Mouse (Mus musculus) B cell, adult 62 days (primary cell): ENCODE data around the gene Casc1. TPM values are rescaled to one million over a fixed set of nuclear protein-coding genes. Genes with fewer than 3 reads are reported as not detected.

Experiments used
- total RNA-seq: library from RNA; stranded (reverse); gene quantifications from 4 replicates; pipeline ENCODE4 v1.2.4, GENCODE M21; 2023

The Casc1 gene
- 1.9 to 2.3 TPM (median 2.1 TPM) in 4 replicates for total RNA-seq

DNA sequence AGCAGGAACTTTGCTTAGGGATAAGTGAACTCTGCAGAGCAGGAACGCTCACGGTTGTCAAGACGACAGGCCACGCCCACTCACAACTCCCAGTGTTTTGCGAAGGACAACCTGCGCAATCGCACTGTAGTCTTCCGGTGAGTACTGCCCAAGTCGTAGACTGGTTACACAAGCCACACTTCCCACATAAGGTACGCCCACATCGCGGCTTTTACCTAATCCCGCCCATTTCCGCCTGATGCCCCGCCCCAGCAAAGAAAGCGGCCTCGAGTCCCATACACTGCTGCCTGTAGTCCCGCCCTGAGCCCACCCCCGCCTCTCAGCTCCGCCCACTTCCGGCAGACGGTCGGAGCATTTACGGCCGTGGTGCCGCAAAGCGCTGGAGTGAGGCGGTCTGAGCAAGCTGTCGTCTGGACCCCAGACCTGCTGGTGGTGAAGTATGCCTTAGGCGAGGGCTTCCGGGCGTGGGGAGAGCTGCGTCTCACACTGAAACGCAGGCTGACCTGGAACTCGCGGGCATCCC lies at the start of gene Casc1, which contains the start of gene Etfrf1:
Gene Casc1, minus strand, starts transcription at position 190 of the 523 bp plus-strand sequence.
Gene Etfrf1, plus strand, starts transcription at position 319 of the 523 bp plus-strand sequence.

DNA sequence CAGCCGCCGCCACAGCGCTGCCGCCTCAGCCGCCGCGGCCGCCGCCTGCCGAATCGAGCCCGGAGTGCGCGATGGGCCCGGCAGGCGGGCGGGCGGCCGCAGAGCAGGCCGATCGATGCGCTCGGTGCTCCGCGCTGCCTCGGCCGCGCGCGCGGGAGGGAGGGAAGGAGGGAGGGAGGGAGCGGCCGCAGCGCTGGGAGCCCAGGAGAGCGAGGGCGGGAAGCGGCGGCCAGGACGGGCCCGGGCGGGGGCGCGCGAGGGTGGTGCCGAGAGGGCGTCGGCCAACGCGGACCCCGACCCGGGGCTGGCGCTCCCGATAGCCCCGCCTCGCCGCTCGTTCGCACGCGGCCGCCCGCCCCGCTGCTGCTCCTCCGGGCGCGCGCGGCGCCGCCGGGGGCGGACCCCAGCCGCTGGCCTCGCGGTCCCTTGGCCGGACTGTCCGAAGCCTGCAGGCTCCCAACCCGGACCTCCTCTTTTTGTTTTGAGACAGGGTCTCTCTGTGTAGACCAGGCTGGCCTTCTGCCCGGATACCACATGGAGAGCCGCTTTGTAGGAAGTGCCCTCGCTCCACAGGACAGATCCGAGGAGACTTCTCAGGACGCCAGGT lies 39.5 kb upstream of the Casc1 start, which contains the start of gene Kras:
Gene Kras, minus strand, starts transcription at position 55 of the 607 bp plus-strand sequence.

Other genes starting within 250 kb of the Casc1 start
- 0.47 to 1.5 TPM (median 0.60 TPM) in 3 of 4 replicates, not detected in the other for gene Bcat1, start 134.8 kb downstream of the Casc1 start, total RNA-seq
- gene Lrmp, start 95.4 kb downstream of the Casc1 start, total RNA-seq = 339 to 440 TPM (median 378 TPM) in 4 replicates
- 9.1 to 13.4 TPM (median 12.4 TPM) in 4 replicates for gene Etfrf1, start 129 bp upstream of the Casc1 start, total RNA-seq
- gene Kras, start 39.2 kb upstream of the Casc1 start, total RNA-seq = 142 to 168 TPM (median 154 TPM) in 4 replicates